Mouse (Mus musculus): Measurements from ENCODE around the gene Dscaml1.

- no peak for TF ChIP-seq POLR2A (IDR thresholded peaks at IDR 0.05; ENCODE audit: borderline replicate concordance, control insufficient read depth, low read depth, low read length)
- TF ChIP-seq CTCF (IDR thresholded peaks at IDR 0.05; ENCODE audit: control insufficient read depth, insufficient read depth, low read length): no peak
These were observed 70.5 kb downstream of the Dscaml1 start for GRCm38 (mm10) chr9:45496944-45497343.
